Mouse (Mus musculus): ENCODE measurements around the gene 0610010K14Rik. TPM values are rescaled to one million over a fixed set of nuclear protein-coding genes. Genes with fewer than 3 reads are reported as not detected.

The 0610010K14Rik gene
- polyA plus RNA-seq, 1 experiment = 108 TPM

DNA sequence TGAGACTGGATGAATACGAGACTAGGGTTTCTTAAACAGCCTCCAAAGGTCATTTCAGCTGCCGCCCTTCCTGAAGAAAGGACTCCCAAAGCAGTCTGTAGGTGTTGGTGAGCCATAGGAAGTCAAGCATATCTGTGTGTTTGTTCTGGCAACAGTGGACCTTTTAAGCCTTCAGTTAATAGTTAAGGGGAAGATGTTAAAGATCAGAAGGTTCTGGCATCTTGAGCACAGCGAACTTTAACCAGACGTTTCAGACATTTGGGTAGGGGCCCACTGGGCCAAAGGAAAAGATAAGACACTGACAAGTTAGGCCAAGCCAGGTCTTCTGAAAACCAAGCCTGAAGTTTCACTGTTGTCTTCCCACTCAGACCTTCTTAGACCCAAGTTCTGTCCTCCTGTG, 19.7 kb downstream of the 0610010K14Rik start:
- H3K27ac ChIP-seq (ENCODE audit: insufficient read depth, low read length) = no peak overlapping the region
- TF ChIP-seq EP300 (IDR thresholded peaks at IDR 0.05; ENCODE audit: insufficient read depth, low read depth, low read length) (no peak), CTCF (IDR thresholded peaks at IDR 0.05; ENCODE audit: low read depth, low read length) (no peak), POLR2A (IDR thresholded peaks at IDR 0.05; ENCODE audit: insufficient read depth, low read length) (no peak)
- no peak overlapping the region for H3K9ac ChIP-seq (ENCODE audit: low read depth, poor library complexity, severe bottlenecking)
- H3K4me1 ChIP-seq (ENCODE audit: control insufficient read depth, insufficient read depth, low read length) = peaks cover 2% of the 10 kb centered on the region
- H3K9me3 ChIP-seq (replicated peaks; ENCODE audit: control insufficient read depth, insufficient read depth, low read length, poor library complexity, severe bottlenecking) = no peaks in the 10 kb centered on the region
- no peak overlapping the region for H3K4me3 ChIP-seq (ENCODE audit: low read depth, low read length)
- H3K27me3 ChIP-seq (ENCODE audit: control insufficient read depth, insufficient read depth, low read length, poor library complexity, severe bottlenecking) = no peaks in the 10 kb centered on the region
- no peaks in the 10 kb centered on the region for H3K36me3 ChIP-seq (ENCODE audit: control insufficient read depth, insufficient read depth, low read length, poor library complexity, severe bottlenecking)

DNA sequence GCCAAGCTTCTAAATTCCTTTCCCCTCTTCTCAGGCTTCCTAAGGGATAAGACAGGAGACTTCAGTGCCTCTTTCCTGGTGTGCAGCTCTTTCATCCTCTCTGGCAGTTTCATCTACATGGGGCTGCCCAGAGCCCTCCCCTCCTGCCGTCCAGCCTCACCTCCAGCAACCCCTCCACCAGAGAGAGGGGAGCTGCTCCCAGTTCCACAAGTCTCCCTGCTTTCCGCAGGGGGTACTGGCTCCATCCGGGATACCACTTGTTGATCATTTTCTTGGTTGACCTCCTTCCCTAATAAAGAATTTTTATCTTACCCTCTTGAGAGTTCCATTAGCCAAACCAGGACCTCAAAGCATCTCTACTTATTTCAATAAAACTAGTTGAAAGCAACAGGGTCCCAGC, 21.6 kb downstream of the 0610010K14Rik start:
- Histone ChIP-seq H3K36me3 (ENCODE audit: control insufficient read depth, insufficient read depth, low read length, poor library complexity, severe bottlenecking) (no peaks in the 10 kb centered on the region), H3K27ac (ENCODE audit: insufficient read depth, low read length) (no peak overlapping the region), H3K9me3 (replicated peaks; ENCODE audit: control insufficient read depth, insufficient read depth, low read length, poor library complexity, severe bottlenecking) (no peaks in the 10 kb centered on the region), H3K9ac (ENCODE audit: low read depth, poor library complexity, severe bottlenecking) (no peak overlapping the region), H3K27me3 (ENCODE audit: control insufficient read depth, insufficient read depth, low read length, poor library complexity, severe bottlenecking) (no peaks in the 10 kb centered on the region), H3K4me1 (ENCODE audit: control insufficient read depth, insufficient read depth, low read length) (no peaks in the 10 kb centered on the region), H3K4me3 (ENCODE audit: low read depth, low read length) (no peak overlapping the region)
- TF ChIP-seq POLR2A (IDR thresholded peaks at IDR 0.05; ENCODE audit: insufficient read depth, low read length) = no peak
- no peak for TF ChIP-seq EP300 (IDR thresholded peaks at IDR 0.05; ENCODE audit: insufficient read depth, low read depth, low read length)
- TF ChIP-seq CTCF (IDR thresholded peaks at IDR 0.05; ENCODE audit: low read depth, low read length) = no peak

DNA sequence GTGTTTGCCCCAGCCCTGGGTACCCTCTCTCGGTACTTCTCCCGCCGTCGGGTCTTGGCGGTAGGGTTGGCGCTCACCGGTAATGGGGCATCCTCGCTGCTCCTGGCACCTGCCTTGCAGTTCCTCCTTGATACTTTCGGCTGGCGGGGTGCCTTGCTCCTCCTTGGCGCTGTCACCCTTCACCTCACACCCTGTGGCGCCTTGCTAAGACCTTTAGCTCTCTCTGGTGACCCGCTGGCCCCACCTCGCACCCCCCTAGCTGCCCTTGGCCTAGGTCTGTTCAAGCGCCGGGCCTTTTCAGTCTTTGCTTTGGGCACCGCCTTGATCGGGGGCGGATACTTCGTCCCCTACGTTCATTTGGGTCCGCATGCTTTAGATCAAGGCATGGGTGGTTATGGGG, 22.4 kb downstream of the 0610010K14Rik start:
- H3K36me3 ChIP-seq (ENCODE audit: control insufficient read depth, insufficient read depth, low read length, poor library complexity, severe bottlenecking) = no peaks in the 10 kb centered on the region
- H3K9ac ChIP-seq (ENCODE audit: low read depth, poor library complexity, severe bottlenecking) = peak overlapping the region; percentile 41
- H3K9me3 ChIP-seq (replicated peaks; ENCODE audit: control insufficient read depth, insufficient read depth, low read length, poor library complexity, severe bottlenecking) = no peaks in the 10 kb centered on the region
- H3K4me3 ChIP-seq (ENCODE audit: low read depth, low read length) = peak overlapping the region; percentile 43
- H3K4me1 ChIP-seq (ENCODE audit: control insufficient read depth, insufficient read depth, low read length) = no peaks in the 10 kb centered on the region
- TF ChIP-seq EP300 (IDR thresholded peaks at IDR 0.05; ENCODE audit: insufficient read depth, low read depth, low read length) = no peak
- TF ChIP-seq CTCF (IDR thresholded peaks at IDR 0.05; ENCODE audit: low read depth, low read length) = no peak
- TF ChIP-seq POLR2A (IDR thresholded peaks at IDR 0.05; ENCODE audit: insufficient read depth, low read length) = no peak
- H3K27me3 ChIP-seq (ENCODE audit: control insufficient read depth, insufficient read depth, low read length, poor library complexity, severe bottlenecking) = no peaks in the 10 kb centered on the region
- H3K27ac ChIP-seq (ENCODE audit: insufficient read depth, low read length) = no peak overlapping the region

DNA sequence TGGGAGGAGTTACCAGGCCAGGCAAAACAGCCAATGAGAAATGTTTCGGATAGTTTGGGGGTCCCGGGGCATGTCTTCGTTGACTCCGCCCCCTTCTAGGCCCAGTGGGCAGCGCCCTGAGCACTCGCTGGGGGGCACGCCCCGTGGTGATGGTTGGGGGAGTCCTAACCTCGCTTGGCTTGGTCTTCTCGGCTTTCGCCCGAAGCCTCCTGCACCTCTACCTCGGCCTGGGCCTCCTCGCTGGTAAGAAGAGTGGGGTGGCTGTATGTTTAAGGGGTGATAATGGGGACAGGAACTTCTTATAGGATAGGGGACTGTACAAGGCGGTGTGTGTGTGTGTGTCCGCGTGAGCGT, 22.9 kb downstream of the 0610010K14Rik start:
- H3K36me3 ChIP-seq (ENCODE audit: control insufficient read depth, insufficient read depth, low read length, poor library complexity, severe bottlenecking) = no peaks in the 10 kb centered on the region
- peak overlapping the region; percentile 41 for H3K9ac ChIP-seq (ENCODE audit: low read depth, poor library complexity, severe bottlenecking)
- H3K4me1 ChIP-seq (ENCODE audit: control insufficient read depth, insufficient read depth, low read length) = no peaks in the 10 kb centered on the region
- H3K4me3 ChIP-seq (ENCODE audit: low read depth, low read length) = peak overlapping the region; percentile 43
- TF ChIP-seq EP300 (IDR thresholded peaks at IDR 0.05; ENCODE audit: insufficient read depth, low read depth, low read length) (no peak), POLR2A (IDR thresholded peaks at IDR 0.05; ENCODE audit: insufficient read depth, low read length) (no peak), CTCF (IDR thresholded peaks at IDR 0.05; ENCODE audit: low read depth, low read length) (no peak)
- no peak overlapping the region for H3K27ac ChIP-seq (ENCODE audit: insufficient read depth, low read length)
- no peaks in the 10 kb centered on the region for H3K9me3 ChIP-seq (replicated peaks; ENCODE audit: control insufficient read depth, insufficient read depth, low read length, poor library complexity, severe bottlenecking)
- no peaks in the 10 kb centered on the region for H3K27me3 ChIP-seq (ENCODE audit: control insufficient read depth, insufficient read depth, low read length, poor library complexity, severe bottlenecking)

DNA sequence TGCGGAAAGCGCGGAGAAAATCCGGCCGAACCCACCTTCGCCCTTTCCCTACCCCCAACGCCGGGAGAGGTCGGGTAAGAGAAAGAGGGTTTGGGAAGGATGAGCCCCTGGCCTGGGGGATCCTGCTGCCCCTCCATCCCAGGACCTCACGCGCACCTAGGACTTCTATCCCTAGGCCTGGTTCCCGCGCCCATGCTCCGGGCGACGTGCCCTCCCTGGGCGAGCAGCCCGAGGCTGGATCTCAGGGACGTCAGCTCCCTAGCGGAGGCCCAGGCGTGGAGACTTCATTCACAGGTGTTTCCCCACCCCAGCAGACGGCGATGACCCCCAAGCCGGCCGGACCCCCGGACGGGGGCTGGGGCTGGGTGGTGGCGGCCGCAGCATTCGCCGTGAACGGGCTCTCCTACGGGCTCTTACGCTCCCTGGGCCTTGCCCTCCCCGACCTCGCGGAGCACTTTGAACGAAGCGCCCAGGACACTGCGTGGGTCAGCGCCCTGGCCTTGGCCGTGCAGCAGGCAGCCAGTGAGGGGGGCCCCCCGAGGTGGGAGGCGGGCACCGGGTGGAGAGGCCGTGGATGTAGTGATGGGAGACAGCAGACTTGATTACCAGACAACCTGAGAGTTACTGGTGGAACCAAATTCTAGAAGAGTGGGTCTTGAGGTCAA, 23.4 kb downstream of the 0610010K14Rik start:
- H3K4me1 ChIP-seq (ENCODE audit: control insufficient read depth, insufficient read depth, low read length) = no peaks in the 10 kb centered on the region
- no peaks in the 10 kb centered on the region for H3K9me3 ChIP-seq (replicated peaks; ENCODE audit: control insufficient read depth, insufficient read depth, low read length, poor library complexity, severe bottlenecking)
- H3K4me3 ChIP-seq (ENCODE audit: low read depth, low read length) = peak overlapping the region; percentile 43
- no peaks in the 10 kb centered on the region for H3K36me3 ChIP-seq (ENCODE audit: control insufficient read depth, insufficient read depth, low read length, poor library complexity, severe bottlenecking)
- no peaks in the 10 kb centered on the region for H3K27me3 ChIP-seq (ENCODE audit: control insufficient read depth, insufficient read depth, low read length, poor library complexity, severe bottlenecking)
- H3K9ac ChIP-seq (ENCODE audit: low read depth, poor library complexity, severe bottlenecking) = peak overlapping the region; percentile 41
- TF ChIP-seq POLR2A (IDR thresholded peaks at IDR 0.05; ENCODE audit: insufficient read depth, low read length) = no peak
- H3K27ac ChIP-seq (ENCODE audit: insufficient read depth, low read length) = no peak overlapping the region

DNA sequence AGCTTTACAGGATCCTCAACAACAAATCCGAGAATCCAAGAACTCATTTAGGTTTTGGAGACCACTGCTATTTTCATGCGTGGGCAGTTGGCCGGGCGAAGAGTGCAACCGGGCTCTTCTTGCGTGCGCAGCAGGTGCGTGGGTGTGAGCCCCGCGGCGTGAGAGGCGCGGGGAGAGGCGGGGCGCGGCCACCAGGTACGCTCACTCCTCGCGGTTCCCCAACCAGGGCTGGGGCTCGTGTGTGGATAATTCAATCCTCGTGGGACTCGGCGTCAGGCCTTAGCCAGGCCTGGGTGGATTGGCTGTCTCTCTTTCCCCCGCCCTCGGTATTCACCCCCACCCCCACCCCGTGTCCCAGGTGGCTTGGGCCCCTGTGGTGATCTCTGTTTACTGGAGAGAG, 24.0 kb downstream of the 0610010K14Rik start:
- Histone ChIP-seq H3K9me3 (replicated peaks; ENCODE audit: control insufficient read depth, insufficient read depth, low read length, poor library complexity, severe bottlenecking) (no peaks in the 10 kb centered on the region), H3K9ac (ENCODE audit: low read depth, poor library complexity, severe bottlenecking) (peak overlapping the region; percentile 41), H3K27me3 (ENCODE audit: control insufficient read depth, insufficient read depth, low read length, poor library complexity, severe bottlenecking) (no peaks in the 10 kb centered on the region), H3K4me1 (ENCODE audit: control insufficient read depth, insufficient read depth, low read length) (no peaks in the 10 kb centered on the region), H3K27ac (ENCODE audit: insufficient read depth, low read length) (no peak overlapping the region), H3K36me3 (ENCODE audit: control insufficient read depth, insufficient read depth, low read length, poor library complexity, severe bottlenecking) (no peaks in the 10 kb centered on the region), H3K4me3 (ENCODE audit: low read depth, low read length) (peak overlapping the region; percentile 43)
- no peak for TF ChIP-seq EP300 (IDR thresholded peaks at IDR 0.05; ENCODE audit: insufficient read depth, low read depth, low read length)
- TF ChIP-seq CTCF (IDR thresholded peaks at IDR 0.05; ENCODE audit: low read depth, low read length) = no peak
- TF ChIP-seq POLR2A (IDR thresholded peaks at IDR 0.05; ENCODE audit: insufficient read depth, low read length) = no peak

All from ES-Bruce4 (cell line).